Mouse (Mus musculus): ENCODE measurements around the gene Grin2b. TPM values are rescaled to one million over a fixed set of nuclear protein-coding genes. Genes with fewer than 3 reads are reported as not detected.
"Not testable (repeated sequence)": the region's sequence is repeated elsewhere in the genome, so short reads cannot be mapped to it uniquely, and the experiment has no call there.

Grin2b gene
- polyA plus RNA-seq, 1 experiment = 0.04 TPM

GRCm38 (mm10) chr6:135836353-135836752, 337.0 kb downstream of the Grin2b start:
- H3K27ac ChIP-seq (replicated peaks; ENCODE audit: low read depth, low read length) = no peak overlapping the region
- H3K4me1 ChIP-seq (ENCODE audit: control insufficient read depth, insufficient read depth, insufficient read length, low read length) = no peaks in the 10 kb centered on the region
- H3K4me3 ChIP-seq (ENCODE audit: insufficient read depth, low read depth, low read length) = no peak overlapping the region

- no peaks in the 10 kb centered on the region for H3K4me1 ChIP-seq (ENCODE audit: control insufficient read depth, insufficient read depth, insufficient read length, low read length)
- no peak overlapping the region for H3K4me3 ChIP-seq (ENCODE audit: insufficient read depth, low read depth, low read length)
- H3K27ac ChIP-seq (replicated peaks; ENCODE audit: low read depth, low read length) = no peak overlapping the region
Observed at GRCm38 (mm10) chr6:135833542-135833941, 339.8 kb downstream of the Grin2b start.

- no peak overlapping the region for H3K4me3 ChIP-seq (ENCODE audit: insufficient read depth, low read depth, low read length)
- H3K27ac ChIP-seq (replicated peaks; ENCODE audit: low read depth, low read length) = no peak overlapping the region
- H3K4me1 ChIP-seq (ENCODE audit: control insufficient read depth, insufficient read depth, insufficient read length, low read length) = no peaks in the 10 kb centered on the region
Observed at GRCm38 (mm10) chr6:135832041-135832440, 341.3 kb downstream of the Grin2b start.

- H3K27ac ChIP-seq (replicated peaks; ENCODE audit: low read depth, low read length) = no peak overlapping the region
- H3K4me1 ChIP-seq (ENCODE audit: control insufficient read depth, insufficient read depth, insufficient read length, low read length) = no peaks in the 10 kb centered on the region
- H3K4me3 ChIP-seq (ENCODE audit: insufficient read depth, low read depth, low read length) = no peak overlapping the region
Observed at GRCm38 (mm10) chr6:135831032-135831431, 342.3 kb downstream of the Grin2b start.

GRCm38 (mm10) chr6:135829458-135829857, 343.9 kb downstream of the Grin2b start:
- Histone ChIP-seq H3K27ac (replicated peaks; ENCODE audit: low read depth, low read length) (no peak overlapping the region), H3K4me3 (ENCODE audit: insufficient read depth, low read depth, low read length) (no peak overlapping the region), H3K4me1 (ENCODE audit: control insufficient read depth, insufficient read depth, insufficient read length, low read length) (no peaks in the 10 kb centered on the region)

GRCm38 (mm10) chr6:135828976-135829375, 344.3 kb downstream of the Grin2b start:
- Histone ChIP-seq H3K4me1 (ENCODE audit: control insufficient read depth, insufficient read depth, insufficient read length, low read length) (no peaks in the 10 kb centered on the region), H3K27ac (replicated peaks; ENCODE audit: low read depth, low read length) (no peak overlapping the region), H3K4me3 (ENCODE audit: insufficient read depth, low read depth, low read length) (no peak overlapping the region)

GRCm38 (mm10) chr6:135827942-135828341, 345.4 kb downstream of the Grin2b start:
- Histone ChIP-seq H3K4me1 (ENCODE audit: control insufficient read depth, insufficient read depth, insufficient read length, low read length) (no peaks in the 10 kb centered on the region), H3K27ac (replicated peaks; ENCODE audit: low read depth, low read length) (no peak overlapping the region), H3K4me3 (ENCODE audit: insufficient read depth, low read depth, low read length) (no peak overlapping the region)

- Histone ChIP-seq H3K27ac (replicated peaks; ENCODE audit: low read depth, low read length) (no peak overlapping the region), H3K4me3 (ENCODE audit: insufficient read depth, low read depth, low read length) (no peak overlapping the region), H3K4me1 (ENCODE audit: control insufficient read depth, insufficient read depth, insufficient read length, low read length) (no peaks in the 10 kb centered on the region)
Observed at GRCm38 (mm10) chr6:135827317-135827716, 346.0 kb downstream of the Grin2b start.

- H3K27ac ChIP-seq (replicated peaks; ENCODE audit: low read depth, low read length); H3K4me1 ChIP-seq (ENCODE audit: control insufficient read depth, insufficient read depth, insufficient read length, low read length); H3K4me3 ChIP-seq (ENCODE audit: insufficient read depth, low read depth, low read length): not testable (repeated sequence)
Observed at GRCm38 (mm10) chr6:135826776-135827175, 346.5 kb downstream of the Grin2b start.

GRCm38 (mm10) chr6:135817391-135817790, 355.9 kb downstream of the Grin2b start:
- Histone ChIP-seq H3K4me1 (ENCODE audit: control insufficient read depth, insufficient read depth, insufficient read length, low read length) (no peaks in the 10 kb centered on the region), H3K27ac (replicated peaks; ENCODE audit: low read depth, low read length) (no peak overlapping the region), H3K4me3 (ENCODE audit: insufficient read depth, low read depth, low read length) (no peak overlapping the region)

- Histone ChIP-seq H3K27ac (replicated peaks; ENCODE audit: low read depth, low read length) (no peak overlapping the region), H3K4me3 (ENCODE audit: insufficient read depth, low read depth, low read length) (no peak overlapping the region), H3K4me1 (ENCODE audit: control insufficient read depth, insufficient read depth, insufficient read length, low read length) (no peaks in the 10 kb centered on the region)
Observed at GRCm38 (mm10) chr6:135813755-135814154, 359.6 kb downstream of the Grin2b start.

GRCm38 (mm10) chr6:135805436-135805835, 367.9 kb downstream of the Grin2b start:
- H3K4me1 ChIP-seq (ENCODE audit: control insufficient read depth, insufficient read depth, insufficient read length, low read length) = no peaks in the 10 kb centered on the region
- no peak overlapping the region for H3K27ac ChIP-seq (replicated peaks; ENCODE audit: low read depth, low read length)
- H3K4me3 ChIP-seq (ENCODE audit: insufficient read depth, low read depth, low read length) = no peak overlapping the region

GRCm38 (mm10) chr6:135799949-135800348, 373.4 kb downstream of the Grin2b start:
- Histone ChIP-seq H3K4me1 (ENCODE audit: control insufficient read depth, insufficient read depth, insufficient read length, low read length) (no peaks in the 10 kb centered on the region), H3K4me3 (ENCODE audit: insufficient read depth, low read depth, low read length) (no peak overlapping the region), H3K27ac (replicated peaks; ENCODE audit: low read depth, low read length) (no peak overlapping the region)

- Histone ChIP-seq H3K4me3 (ENCODE audit: insufficient read depth, low read depth, low read length) (no peak overlapping the region), H3K27ac (replicated peaks; ENCODE audit: low read depth, low read length) (no peak overlapping the region)
Observed at GRCm38 (mm10) chr6:135798202-135798992, 374.9 kb downstream of the Grin2b start.

GRCm38 (mm10) chr6:135797371-135798033, 375.8 kb downstream of the Grin2b start:
- no peak overlapping the region for H3K27ac ChIP-seq (replicated peaks; ENCODE audit: low read depth, low read length)
- no peak overlapping the region for H3K4me3 ChIP-seq (ENCODE audit: insufficient read depth, low read depth, low read length)
- no peaks in the 10 kb centered on the region for H3K4me1 ChIP-seq (ENCODE audit: control insufficient read depth, insufficient read depth, insufficient read length, low read length)

More at GRCm38 (mm10) chr6:135798202-135798992, 374.9 kb downstream of the Grin2b start:
- no peaks in the 10 kb centered on the region for H3K4me1 ChIP-seq (ENCODE audit: control insufficient read depth, insufficient read depth, insufficient read length, low read length)

GRCm38 (mm10) chr6:135796911-135797310, 376.4 kb downstream of the Grin2b start:
- no peak overlapping the region for H3K27ac ChIP-seq (replicated peaks; ENCODE audit: low read depth, low read length)
- no peak overlapping the region for H3K4me3 ChIP-seq (ENCODE audit: insufficient read depth, low read depth, low read length)
- no peaks in the 10 kb centered on the region for H3K4me1 ChIP-seq (ENCODE audit: control insufficient read depth, insufficient read depth, insufficient read length, low read length)
